Mouse (Mus musculus) heart, embryonic 14.5 days (tissue): Measurements from ENCODE around the gene Dok1. TPM values are rescaled to one million over a fixed set of nuclear protein-coding genes. Genes with fewer than 3 reads are reported as not detected.

Experiments
- ATAC-seq: fragments of 200-750 bp; cut with Nextera tagmentation; 2 replicates; pipeline ENCODE4 v1.8.0; 2017; ENCODE audit warnings: low read depth, moderate TSS enrichment; ENCODE audit not compliant: insufficient number of reproducible peaks, insufficient read depth, low FRiP score
- H3K27ac ChIP-seq, 2 experiments: fragments of 200-500 bp in 1 of 2; fragments of 300-500 bp in 1 of 2; sonication (generic) in 1 of 2; replicated peaks in 1 of 2; 2 replicates each; pipeline ENCODE4 v1.5.1; 2012 to 2014; ENCODE audit warnings: low read depth in 2 of 2, low read length in 2 of 2, control low read depth in 1 of 2, mild to moderate bottlenecking in 1 of 2, mixed read lengths in 1 of 2; ENCODE audit not compliant: control insufficient read depth in 1 of 2, insufficient read depth in 1 of 2
- H3K27me3 ChIP-seq: fragments of 300-500 bp; sonication (generic); 2 replicates; pipeline ENCODE4 v1.6.1; 2014; ENCODE audit warnings: mild to moderate bottlenecking, low read length, control low read depth; ENCODE audit not compliant: control insufficient read depth, insufficient read depth
- H3K36me3 ChIP-seq: fragments of 300-500 bp; sonication (generic); 2 replicates; pipeline ENCODE4 v1.6.1; 2014; ENCODE audit warnings: mild to moderate bottlenecking, control low read depth, low read length, mixed read lengths; ENCODE audit not compliant: control insufficient read depth, insufficient read depth
- H3K4me1 ChIP-seq, 2 experiments: fragments of 200-500 bp in 1 of 2; fragments of 300-500 bp in 1 of 2; sonication (generic) in 1 of 2; 2 replicates each; pipeline ENCODE4 v1.6.1; 2012 to 2014; ENCODE audit warnings: low read length in 2 of 2, control low read depth in 1 of 2, mixed read lengths in 1 of 2; ENCODE audit not compliant: control insufficient read depth in 2 of 2, insufficient read depth in 2 of 2
- H3K4me2 ChIP-seq: fragments of 300-500 bp; sonication (generic); 2 replicates; pipeline ENCODE4 v1.6.1; 2014; ENCODE audit warnings: mild to moderate bottlenecking, low read length
- H3K4me3 ChIP-seq, 2 experiments: fragments of 200-500 bp in 1 of 2; fragments of 300-500 bp in 1 of 2; sonication (generic) in 1 of 2; 2 replicates each; pipeline ENCODE4 v1.5.1; 2012 to 2014; ENCODE audit warnings: low read length in 2 of 2, mild to moderate bottlenecking in 2 of 2, control low read depth in 1 of 2, low read depth in 1 of 2, moderate library complexity in 1 of 2; ENCODE audit not compliant: control insufficient read depth in 1 of 2, insufficient read depth in 1 of 2
- H3K9ac ChIP-seq: fragments of 300-500 bp; sonication (generic); 2 replicates; pipeline ENCODE4 v1.6.1; 2014; ENCODE audit warnings: mild to moderate bottlenecking, low read length
- H3K9me3 ChIP-seq: fragments of 300-500 bp; sonication (generic); 2 replicates; pipeline ENCODE4 v1.6.1; 2016; ENCODE audit warnings: low read length, control low read depth; ENCODE audit not compliant: control insufficient read depth
- WGBS: fragments of 180-500 bp; shearing (Covaris S2); extraction: QIAGEN DNeasy Blood & Tissue Kit; methylation state at CpG from one replicate; pipeline ENCODE4 v1.1.7; 2014; 5-methylcytosine and 5-hydroxymethylcytosine counted together
- polyA plus RNA-seq: library from polyadenylated mRNA; unstranded; fragments of >200 nt; fragmentation: Nextera tagmentation; extraction: Ambion mirVana; gene quantifications from 2 replicates; pipeline ENCODE4 v1.2.1, GENCODE M21; 2014

Gene Dok1
- polyA plus RNA-seq, 1 experiment from 2014 or later = 6.4 TPM

DNA sequence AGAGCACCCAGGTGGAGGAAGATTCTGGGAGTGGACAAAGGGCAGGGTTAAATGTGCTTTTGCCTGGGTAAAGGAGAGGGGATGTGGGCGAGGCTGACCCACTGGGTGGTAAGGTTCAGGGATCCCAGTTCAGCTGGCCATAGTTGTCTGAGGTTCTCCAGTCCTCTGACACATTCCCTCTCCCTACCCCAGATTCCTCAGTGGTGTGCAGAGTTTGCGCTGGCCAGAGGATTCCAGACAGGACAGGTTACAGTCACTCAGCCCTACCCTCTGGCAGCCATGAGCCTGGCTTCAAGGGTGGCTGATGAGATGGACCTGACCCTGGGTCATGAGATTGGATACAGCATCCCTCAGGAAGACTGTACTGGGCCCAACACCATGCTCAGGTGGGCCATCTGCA lies 25.5 kb upstream of the Dok1 start:
- H3K9me3 ChIP-seq = no peaks in the 10 kb centered on the region
- H3K36me3 ChIP-seq = peaks cover 23% of the 10 kb centered on the region
- H3K4me1 ChIP-seq = peaks cover 4 to 9% of the 10 kb centered on the region in 2 experiments
- H3K9ac ChIP-seq = no peak overlapping the region
- H3K27ac ChIP-seq = no peak overlapping the region
- H3K4me3 ChIP-seq = no peak overlapping the region
- ATAC-seq = no peak
- 84% methylated on average over 2 of the region's 2 CpGs for WGBS
- H3K4me2 ChIP-seq = no peak overlapping the region
- H3K27me3 ChIP-seq = peaks cover 32% of the 10 kb centered on the region

GRCm38 (mm10) chr6:83057790-83058189 lies 24.5 kb upstream of the Dok1 start, which contains the start of gene Dqx1:
Gene Dqx1 (plus strand): TSS chr6:83057844.
- Histone ChIP-seq H3K4me2 (no peak within 1 kb of the TSS), H3K9ac (no peak within 1 kb of the TSS), H3K4me1 (peaks cover 9 to 15% of the 10 kb centered on the region in 2 experiments), H3K4me3 (no peak within 1 kb of the TSS), H3K27me3 (peaks cover 22% of the 10 kb centered on the region), H3K9me3 (no peaks in the 10 kb centered on the region), H3K27ac (no peak within 1 kb of the TSS), H3K36me3 (peaks cover 23% of the 10 kb centered on the region)
- ATAC-seq = no peak
- WGBS = 60% methylated on average over 3 of the region's 3 CpGs

GRCm38 (mm10) chr6:83054871-83055431 lies 21.7 kb upstream of the Dok1 start, which contains the start of gene Htra2:
Gene Htra2 (minus strand): TSS chr6:83055273.
- peaks cover 42% of the 10 kb centered on the region for H3K36me3 ChIP-seq
- peak within 1 kb of the TSS; percentile 70 to 88 for H3K27ac ChIP-seq
- peak within 1 kb of the TSS; percentile 97 for H3K9ac ChIP-seq
- H3K9me3 ChIP-seq = no peaks in the 10 kb centered on the region
- under 1% methylated on average over 42 of the region's 50 CpGs for WGBS
- peak within 1 kb of the TSS; percentile 78 to 97 for H3K4me3 ChIP-seq
- H3K4me2 ChIP-seq = peak within 1 kb of the TSS; percentile 84
- peaks cover 9 to 21% of the 10 kb centered on the region in 2 experiments for H3K4me1 ChIP-seq
- ATAC-seq = peak; percentile 27
- H3K27me3 ChIP-seq = 0 out of 2 replicates have a peak, but pooled peaks cover 2% of the 10 kb centered on the region

- peak within 1 kb of the TSS; percentile 84 for H3K4me2 ChIP-seq
- under 1% methylated on average over 60 of the region's 64 CpGs for WGBS
- H3K4me1 ChIP-seq = peaks cover 9 to 21% of the 10 kb centered on the region in 2 experiments
- H3K9ac ChIP-seq = peak within 1 kb of the TSS; percentile 97
- no peaks in the 10 kb centered on the region for H3K9me3 ChIP-seq
- H3K36me3 ChIP-seq = peaks cover 42% of the 10 kb centered on the region
- ATAC-seq = peak; percentile 94
- H3K4me3 ChIP-seq = peak within 1 kb of the TSS; percentile 78 to 97
- 0 out of 2 replicates have a peak, but pooled peaks cover 2% of the 10 kb centered on the region for H3K27me3 ChIP-seq
- peak within 1 kb of the TSS; percentile 70 to 88 for H3K27ac ChIP-seq
These were observed 21.0 kb upstream of the Dok1 start, which contains the start of gene Aup1 for GRCm38 (mm10) chr6:83054074-83054851. Gene Aup1 (plus strand): TSS chr6:83054521.

GRCm38 (mm10) chr6:83053136-83053960 lies 20.1 kb upstream of the Dok1 start:
- H3K9me3 ChIP-seq = no peaks in the 10 kb centered on the region
- peak overlapping the region; percentile 25 to 88 for H3K27ac ChIP-seq
- WGBS = 1% methylated on average over 26 of the region's 26 CpGs
- H3K4me3 ChIP-seq = peak overlapping the region; percentile 78 to 97
- no peak for ATAC-seq
- H3K9ac ChIP-seq = peak overlapping the region; percentile 97
- peaks cover 9 to 21% of the 10 kb centered on the region in 2 experiments for H3K4me1 ChIP-seq
- H3K4me2 ChIP-seq = peak overlapping the region; percentile 84
- 0 out of 2 replicates have a peak, but pooled peaks cover 2% of the 10 kb centered on the region for H3K27me3 ChIP-seq
- H3K36me3 ChIP-seq = peaks cover 42% of the 10 kb centered on the region

GRCm38 (mm10) chr6:83049367-83049766 lies 16.1 kb upstream of the Dok1 start:
- H3K9ac ChIP-seq = no peak overlapping the region
- WGBS = 62% methylated on average over 10 of the region's 10 CpGs
- peaks cover 10 to 20% of the 10 kb centered on the region in 2 experiments for H3K4me1 ChIP-seq
- no peak overlapping the region for H3K4me3 ChIP-seq
- H3K36me3 ChIP-seq = peaks cover 19% of the 10 kb centered on the region
- no peak overlapping the region for H3K27ac ChIP-seq
- no peak for ATAC-seq
- H3K9me3 ChIP-seq = no peaks in the 10 kb centered on the region
- H3K4me2 ChIP-seq = no peak overlapping the region
- 0 out of 2 replicates have a peak, but pooled peaks cover 5% of the 10 kb centered on the region for H3K27me3 ChIP-seq

GRCm38 (mm10) chr6:83044742-83045141 lies 11.5 kb upstream of the Dok1 start:
- no peak overlapping the region for H3K4me2 ChIP-seq
- H3K27me3 ChIP-seq = peaks cover 2% of the 10 kb centered on the region; the same call in 1 of the 2 replicates
- H3K4me3 ChIP-seq = no peak overlapping the region
- WGBS = 12% methylated on average over 9 of the region's 9 CpGs
- H3K36me3 ChIP-seq = no peaks in the 10 kb centered on the region
- peak overlapping the region; percentile 52 to 70 for H3K27ac ChIP-seq
- no peaks in the 10 kb centered on the region for H3K9me3 ChIP-seq
- no peak overlapping the region for H3K9ac ChIP-seq
- peaks cover 16 to 17% of the 10 kb centered on the region in 2 experiments for H3K4me1 ChIP-seq
- peak; percentile 72 for ATAC-seq
